Mouse (Mus musculus) heart, embryonic 11.5 days (tissue): ENCODE measurements around the gene Hoxa11. TPM values are rescaled to one million over a fixed set of nuclear protein-coding genes. Genes with fewer than 3 reads are reported as not detected.

ENCODE experiments used
- ATAC-seq: fragments of 200-750 bp; cut with Nextera tagmentation; replicated peaks from 2 replicates; pipeline ENCODE4 v1.8.0; 2017; ENCODE audit warnings: moderate library complexity; ENCODE audit not compliant: insufficient number of reproducible peaks, low FRiP score, low TSS enrichment
- H3K27ac ChIP-seq: fragments of 300-500 bp; sonication (generic); 2 replicates; pipeline ENCODE4 v1.5.1; 2014; ENCODE audit warnings: mild to moderate bottlenecking, low read depth, low read length
- H3K27me3 ChIP-seq: fragments of 300-500 bp; sonication (generic); 2 replicates; pipeline ENCODE4 v1.6.1; 2014; ENCODE audit warnings: mild to moderate bottlenecking, low read length, mixed read lengths; ENCODE audit not compliant: control insufficient read depth, insufficient read depth
- H3K36me3 ChIP-seq: fragments of 300-500 bp; sonication (generic); 2 replicates; pipeline ENCODE4 v1.6.1; 2014; ENCODE audit warnings: mild to moderate bottlenecking, low read length, moderate library complexity, mixed read lengths; ENCODE audit not compliant: control insufficient read depth, insufficient read depth
- H3K4me1 ChIP-seq: fragments of 300-500 bp; sonication (generic); 2 replicates; pipeline ENCODE4 v1.6.1; 2014; ENCODE audit warnings: low read length; ENCODE audit not compliant: control insufficient read depth, insufficient read depth
- H3K4me2 ChIP-seq: fragments of 300-500 bp; sonication (generic); 2 replicates; pipeline ENCODE4 v1.6.1; 2014; ENCODE audit warnings: mild to moderate bottlenecking, moderate library complexity
- H3K4me3 ChIP-seq: fragments of 300-500 bp; sonication (generic); 2 replicates; pipeline ENCODE4 v1.5.1; 2014; ENCODE audit warnings: low read depth, low read length
- H3K9ac ChIP-seq: fragments of 300-500 bp; sonication (generic); 2 replicates; pipeline ENCODE4 v1.6.1; 2014; ENCODE audit warnings: mild to moderate bottlenecking, low read depth, low read length, moderate library complexity
- H3K9me3 ChIP-seq: fragments of 300-500 bp; sonication (generic); replicated peaks from 2 replicates; pipeline ENCODE4 v1.6.1; 2016; ENCODE audit warnings: low read length; ENCODE audit not compliant: control insufficient read depth
- WGBS: fragments of 180-500 bp; shearing (Covaris S2); extraction: QIAGEN DNeasy Blood & Tissue Kit; methylation state at CpG from one replicate; pipeline ENCODE4 v1.1.7; 2014; ENCODE audit not compliant: insufficient replicate concordance; 5-methylcytosine and 5-hydroxymethylcytosine counted together
- polyA plus RNA-seq: library from polyadenylated mRNA; unstranded; fragments of >200 nt; fragmentation: Nextera tagmentation; extraction: Ambion mirVana; gene quantifications from 2 replicates; pipeline ENCODE4 v1.2.1, GENCODE M21; 2014

The Hoxa11 gene
- polyA plus RNA-seq, 1 experiment from 2014 or later: not detected

DNA sequence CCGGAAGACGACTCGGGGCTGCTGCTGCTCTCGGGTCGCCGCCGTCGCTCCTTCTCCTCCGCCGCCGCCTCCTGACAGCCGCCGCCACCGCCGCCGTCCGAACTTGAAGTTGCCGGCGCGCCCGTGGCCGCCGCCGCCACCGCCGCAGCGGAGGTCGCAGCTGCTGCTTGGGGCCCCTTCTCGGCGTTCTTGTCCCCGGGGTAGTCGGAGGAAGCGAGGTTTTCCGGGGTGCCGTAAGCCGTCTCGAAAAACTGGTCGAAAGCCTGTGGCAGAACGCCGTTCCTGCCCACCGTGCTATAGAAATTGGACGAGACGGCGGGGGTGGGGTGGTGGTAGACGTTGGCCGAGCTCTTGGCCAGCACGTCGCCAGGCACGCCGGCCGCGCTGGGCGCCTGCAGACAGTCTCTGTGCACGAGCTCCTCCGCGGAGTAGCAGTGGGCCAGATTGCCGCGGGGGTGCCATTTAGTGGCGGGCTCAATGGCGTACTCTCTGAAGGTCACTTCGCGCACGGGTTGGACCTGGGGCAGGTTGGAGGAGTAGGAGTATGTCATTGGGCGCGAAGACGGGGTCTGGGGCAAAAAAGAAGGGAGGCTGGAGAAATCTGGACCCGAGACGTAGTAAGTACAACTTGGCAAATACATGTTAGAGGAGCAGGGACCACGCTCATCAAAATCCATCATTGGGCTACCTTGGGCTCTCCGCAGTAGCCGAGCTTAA lies 412 bp downstream of the Hoxa11 start:
- H3K4me1 ChIP-seq: peaks cover 5% of the 10 kb centered on the region; the same call in 1 of the 2 replicates
- peak overlapping the region; percentile 27; the same call in 1 of the 2 replicates for H3K4me2 ChIP-seq
- 1% methylated on average over 71 of the region's 71 CpGs for WGBS
- no peaks in the 10 kb centered on the region for H3K36me3 ChIP-seq
- H3K9ac ChIP-seq: no peak overlapping the region
- ATAC-seq: no peak
- no peaks in the 10 kb centered on the region for H3K9me3 ChIP-seq
- H3K4me3 ChIP-seq: peak overlapping the region; percentile 25
- H3K27me3 ChIP-seq: peaks cover 97% of the 10 kb centered on the region
- H3K27ac ChIP-seq: no peak overlapping the region

- no peak overlapping the region for H3K9ac ChIP-seq
- peak overlapping the region; percentile 27; the same call in 1 of the 2 replicates for H3K4me2 ChIP-seq
- 2% methylated on average over 23 of the region's 23 CpGs for WGBS
- H3K27ac ChIP-seq: no peak overlapping the region
- H3K9me3 ChIP-seq: no peaks in the 10 kb centered on the region
- no peaks in the 10 kb centered on the region for H3K36me3 ChIP-seq
- H3K4me1 ChIP-seq: peaks cover 5% of the 10 kb centered on the region; the same call in 1 of the 2 replicates
- H3K27me3 ChIP-seq: peaks cover 97% of the 10 kb centered on the region
- no peak for ATAC-seq
- H3K4me3 ChIP-seq: peak overlapping the region; percentile 25
These were observed 1.1 kb downstream of the Hoxa11 start for GRCm38 (mm10) chr6:52244471-52245039.

GRCm38 (mm10) chr6:52243681-52244121 lies 1.9 kb downstream of the Hoxa11 start:
- Histone ChIP-seq H3K4me3 (no peak overlapping the region), H3K27me3 (peaks cover 94% of the 10 kb centered on the region), H3K9me3 (no peaks in the 10 kb centered on the region), H3K36me3 (no peaks in the 10 kb centered on the region), H3K9ac (no peak overlapping the region), H3K4me1 (peaks cover 5% of the 10 kb centered on the region; the same call in 1 of the 2 replicates), H3K4me2 (no peak overlapping the region), H3K27ac (no peak overlapping the region)
- ATAC-seq: no peak
- 1% methylated on average over 12 of the region's 12 CpGs for WGBS

DNA sequence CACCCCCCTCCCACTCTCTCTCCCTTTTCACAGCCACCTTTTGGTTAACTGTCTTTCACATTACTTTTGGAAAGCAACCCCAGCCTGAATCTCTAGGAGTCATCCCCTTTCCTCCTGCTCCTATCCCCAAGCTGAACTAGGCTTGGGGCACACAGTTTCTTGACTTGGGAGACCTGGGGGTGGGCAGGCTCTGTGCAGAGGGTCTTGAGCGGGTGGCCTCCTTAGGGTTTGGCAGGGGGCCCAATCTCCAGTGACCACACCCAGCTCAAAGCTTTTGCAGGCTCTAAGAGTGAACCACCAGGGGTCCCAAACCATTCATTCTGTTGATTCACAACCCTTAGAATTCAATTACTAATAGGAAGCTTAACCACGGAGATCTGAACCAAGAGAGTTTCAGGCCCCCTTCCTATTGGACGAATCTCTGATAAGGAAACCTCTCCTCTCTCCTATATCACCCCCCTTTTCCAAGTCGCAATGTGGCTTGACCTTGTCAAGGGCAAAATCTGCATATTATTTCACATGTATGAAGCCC lies 2.7 kb downstream of the Hoxa11 start:
- 5% methylated on average over 4 of the region's 4 CpGs for WGBS
- Histone ChIP-seq H3K9me3 (no peaks in the 10 kb centered on the region), H3K4me1 (peaks cover 5% of the 10 kb centered on the region; the same call in 1 of the 2 replicates), H3K4me3 (no peak overlapping the region), H3K27ac (no peak overlapping the region), H3K9ac (no peak overlapping the region), H3K36me3 (no peaks in the 10 kb centered on the region), H3K27me3 (peaks cover 90% of the 10 kb centered on the region), H3K4me2 (no peak overlapping the region)
- no peak for ATAC-seq

DNA sequence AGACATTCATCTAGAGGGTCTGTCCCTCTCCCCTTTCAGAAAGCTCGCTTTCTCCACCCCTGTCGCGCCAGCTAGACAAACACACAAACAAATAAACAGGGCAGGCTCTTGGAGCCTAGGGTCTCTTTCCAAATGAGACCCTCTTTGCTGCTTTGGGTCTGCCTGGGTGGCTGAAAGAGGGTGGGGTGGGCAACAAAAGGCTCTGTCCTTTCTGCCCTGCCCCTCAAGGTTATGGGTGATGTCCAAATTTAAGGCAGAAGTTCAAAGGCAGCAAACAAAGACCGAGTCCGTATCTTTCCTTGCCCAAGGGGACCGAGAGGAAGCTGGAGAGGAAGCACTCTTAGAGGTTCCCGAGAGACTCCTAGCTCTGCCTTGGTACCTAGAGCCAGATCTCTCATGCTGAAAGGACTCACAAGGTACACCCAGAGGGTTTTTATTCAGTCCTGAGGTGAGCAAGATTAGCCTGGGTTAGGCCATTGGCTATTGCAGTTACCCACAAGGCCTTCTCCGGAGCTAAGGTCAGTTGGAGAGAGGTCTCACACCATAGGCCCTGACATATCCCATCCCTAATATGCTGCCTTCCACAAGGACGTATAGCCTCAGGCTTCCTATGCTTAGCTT lies 4.5 kb downstream of the Hoxa11 start:
- ATAC-seq: no peak
- Histone ChIP-seq H3K36me3 (no peaks in the 10 kb centered on the region), H3K4me1 (peaks cover 5% of the 10 kb centered on the region; the same call in 1 of the 2 replicates), H3K27ac (no peak overlapping the region), H3K9ac (no peak overlapping the region), H3K9me3 (no peaks in the 10 kb centered on the region), H3K4me3 (no peak overlapping the region), H3K4me2 (no peak overlapping the region), H3K27me3 (peaks cover 92% of the 10 kb centered on the region)
- WGBS: 1% methylated on average over 9 of the region's 9 CpGs

- no peak for ATAC-seq
- Histone ChIP-seq H3K9ac (no peak within 1 kb of the TSS), H3K4me2 (peak within 1 kb of the TSS; percentile 22), H3K27me3 (peaks cover 92% of the 10 kb centered on the region), H3K36me3 (no peaks in the 10 kb centered on the region), H3K9me3 (no peaks in the 10 kb centered on the region), H3K4me3 (peak within 1 kb of the TSS; percentile 15; the same call in 1 of the 2 replicates), H3K4me1 (peaks cover 5% of the 10 kb centered on the region; the same call in 1 of the 2 replicates), H3K27ac (no peak within 1 kb of the TSS)
- WGBS: 1% methylated on average over 35 of the region's 35 CpGs
These were observed 5.1 kb downstream of the Hoxa11 start, which contains the start of gene Hoxa10 for GRCm38 (mm10) chr6:52240389-52241000. Gene Hoxa10 (minus strand): TSS chr6:52240854.

DNA sequence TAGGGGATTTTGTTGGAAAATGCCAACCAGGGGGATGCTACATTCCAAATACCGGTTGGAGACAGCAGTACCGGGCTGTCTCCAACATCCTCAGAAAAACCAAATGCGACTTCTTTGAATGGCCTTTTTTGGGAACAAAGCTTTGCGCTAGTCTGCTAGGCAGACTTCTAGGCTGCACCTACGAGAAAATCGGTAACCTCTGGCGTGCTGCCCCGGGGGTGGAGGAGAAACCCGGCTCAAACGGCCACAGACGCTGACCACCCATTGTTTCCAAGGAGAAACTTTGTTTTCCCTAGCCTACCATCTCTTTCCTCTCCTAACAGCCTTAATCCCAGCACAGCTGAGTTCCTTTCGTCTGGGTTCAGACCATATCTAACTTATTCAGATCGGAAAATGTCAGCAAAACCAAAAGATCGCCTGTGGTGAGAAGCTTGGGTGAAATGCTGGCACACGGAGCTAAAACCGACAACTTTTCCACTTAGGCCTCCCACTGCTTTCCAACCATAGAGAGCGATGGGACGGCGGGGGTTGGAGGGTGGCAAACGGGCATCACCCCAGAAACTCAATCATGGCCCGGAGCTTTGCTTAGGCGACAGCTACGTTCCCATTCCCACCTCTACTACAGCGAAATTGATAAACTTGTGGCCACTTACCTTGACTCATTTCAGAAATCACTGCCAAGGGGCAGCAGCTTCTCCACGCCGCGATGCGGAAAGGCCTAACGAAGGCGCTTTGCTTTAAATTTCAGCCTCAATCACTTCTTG lies 5.8 kb downstream of the Hoxa11 start:
- ATAC-seq: no peak
- Histone ChIP-seq H3K4me3 (peak overlapping the region; percentile 15; the same call in 1 of the 2 replicates), H3K36me3 (no peaks in the 10 kb centered on the region), H3K9ac (no peak overlapping the region), H3K27me3 (peaks cover 92% of the 10 kb centered on the region), H3K4me2 (peak overlapping the region; percentile 22), H3K4me1 (no peaks in the 10 kb centered on the region), H3K9me3 (no peaks in the 10 kb centered on the region), H3K27ac (no peak overlapping the region)
- WGBS: 1% methylated on average over 30 of the region's 30 CpGs
